Mouse (Mus musculus) thymus, postnatal 25 days (tissue): ENCODE results near the gene Crip1.
A peak's percentile ranks its signal among the peaks of the same experiment; 100 is the strongest.

Source experiments
- DNase-seq: peaks from one replicate; pipeline ENCODE4 v3.0.0; 2022

The Crip1 gene

DNA sequence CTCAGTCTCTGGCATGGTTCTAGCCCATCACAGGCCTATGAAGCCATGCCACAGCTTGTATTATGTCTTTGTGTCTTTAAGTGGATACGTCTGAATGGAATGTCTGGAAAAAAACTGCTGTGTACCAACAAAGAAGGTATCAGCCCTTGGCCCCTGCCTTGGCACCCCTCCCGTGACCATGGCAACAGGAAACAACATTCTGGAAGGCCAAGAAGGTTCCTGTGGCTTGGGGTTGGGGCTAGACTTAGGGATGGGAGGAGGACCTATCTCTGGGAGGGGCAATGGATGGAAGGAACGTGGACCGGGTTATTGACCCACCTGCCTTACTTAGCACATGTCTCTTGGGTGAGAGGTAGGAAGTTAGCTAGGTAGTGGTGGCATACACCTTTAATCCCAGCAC lies 3.2 kb downstream of the Crip1 start:
- DNase-seq: no peak

GRCm38 (mm10) chr12:113149896-113150295 lies 3.8 kb downstream of the Crip1 start:
- no peak for DNase-seq

DNA sequence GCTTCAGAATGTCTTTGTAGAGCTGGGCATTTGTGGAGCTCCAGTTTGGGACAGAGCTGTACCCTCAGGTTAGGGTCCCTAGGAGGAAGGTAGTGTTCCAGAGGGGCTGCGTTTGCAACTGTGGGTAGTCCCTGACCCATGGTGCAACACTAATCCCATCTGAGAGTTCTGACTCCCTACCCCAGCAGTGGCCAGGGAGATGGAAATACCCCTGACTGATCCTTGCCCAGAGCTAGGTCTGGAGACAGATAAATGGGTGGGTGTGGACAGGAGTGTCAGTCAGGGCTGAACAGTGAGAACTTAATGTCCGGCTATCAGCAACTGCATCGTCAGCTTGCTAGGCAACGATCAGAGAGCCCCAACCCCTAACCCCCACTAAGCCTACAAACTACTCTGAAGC lies 4.5 kb downstream of the Crip1 start:
- no peak for DNase-seq

GRCm38 (mm10) chr12:113151046-113151445 lies 4.9 kb downstream of the Crip1 start:
- no peak for DNase-seq

DNA sequence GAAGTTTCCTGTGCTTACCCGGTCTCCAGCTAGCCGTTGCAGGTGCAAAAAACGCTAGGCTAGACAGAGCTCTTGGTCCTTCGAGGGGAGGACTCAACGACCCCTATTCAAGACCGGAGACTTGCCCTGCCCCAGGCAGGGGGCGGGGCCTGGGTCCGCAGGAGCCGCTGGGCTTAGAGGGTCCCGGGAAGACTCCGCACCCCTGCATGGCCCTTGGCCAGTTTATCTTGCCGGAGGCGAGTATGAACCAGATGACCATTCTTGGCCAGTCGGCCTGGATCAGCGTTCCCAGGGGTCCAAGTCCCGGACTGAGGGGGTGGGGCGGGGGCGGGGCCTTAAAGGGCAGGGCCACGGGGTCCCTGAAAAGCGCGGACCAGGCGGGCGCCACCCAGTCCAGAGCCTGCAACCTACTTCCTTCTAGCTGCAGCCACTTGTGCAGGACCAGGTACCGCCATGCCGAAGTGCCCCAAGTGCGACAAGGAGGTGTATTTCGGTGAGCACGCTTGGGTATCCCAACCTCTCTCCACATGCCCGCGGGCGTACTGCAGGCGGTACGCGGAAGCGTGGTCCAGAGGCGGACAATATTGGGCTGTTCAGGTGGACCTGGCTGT lies 5.7 kb downstream of the Crip1 start:
- DNase-seq: peak; percentile 64

DNA sequence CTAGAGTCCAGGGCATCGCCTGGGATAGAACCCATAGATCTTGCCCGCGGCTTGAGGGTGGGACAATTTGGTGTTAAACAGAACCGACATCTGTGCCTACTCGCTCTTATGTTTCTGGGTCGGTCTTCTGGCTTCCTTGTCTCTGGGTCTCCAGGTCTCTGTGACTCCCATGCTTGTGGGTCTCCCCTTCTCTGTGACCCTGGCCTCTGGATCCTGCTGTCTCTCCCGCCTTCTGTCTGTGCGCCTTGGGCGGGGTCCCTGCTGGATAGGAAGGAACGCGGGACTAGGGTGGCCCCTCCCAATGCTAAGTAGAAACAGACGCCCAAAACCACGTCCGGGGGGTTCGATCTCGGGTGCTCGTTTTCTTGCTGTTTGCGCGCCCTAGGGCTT lies 6.2 kb downstream of the Crip1 start:
- peak; percentile 77 for DNase-seq

GRCm38 (mm10) chr12:113152991-113153525 lies 6.9 kb downstream of the Crip1 start:
- DNase-seq: no peak

DNA sequence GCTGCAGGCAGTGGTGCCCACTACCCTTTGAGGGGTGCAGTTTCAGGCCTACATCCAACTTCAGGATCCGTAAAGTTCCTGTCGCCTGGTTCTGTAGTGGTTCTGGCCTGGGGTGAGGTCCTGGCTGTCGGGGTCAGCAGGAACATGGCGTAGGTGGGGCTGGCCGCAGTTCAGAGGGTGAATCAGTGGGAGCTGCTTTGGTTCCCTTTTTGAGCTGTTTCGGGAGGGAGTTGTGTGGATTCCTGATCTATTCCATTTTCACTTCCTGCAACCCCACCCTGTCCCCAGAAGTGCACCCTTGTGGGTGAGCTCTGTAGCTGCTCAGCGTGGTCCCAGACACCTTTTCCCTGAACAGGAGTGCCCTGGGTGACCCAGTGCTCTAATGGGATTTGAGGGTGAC lies 7.9 kb downstream of the Crip1 start:
- DNase-seq: no peak

- no peak for DNase-seq
Observed at GRCm38 (mm10) chr12:113154747-113155075, 8.6 kb downstream of the Crip1 start.

DNA sequence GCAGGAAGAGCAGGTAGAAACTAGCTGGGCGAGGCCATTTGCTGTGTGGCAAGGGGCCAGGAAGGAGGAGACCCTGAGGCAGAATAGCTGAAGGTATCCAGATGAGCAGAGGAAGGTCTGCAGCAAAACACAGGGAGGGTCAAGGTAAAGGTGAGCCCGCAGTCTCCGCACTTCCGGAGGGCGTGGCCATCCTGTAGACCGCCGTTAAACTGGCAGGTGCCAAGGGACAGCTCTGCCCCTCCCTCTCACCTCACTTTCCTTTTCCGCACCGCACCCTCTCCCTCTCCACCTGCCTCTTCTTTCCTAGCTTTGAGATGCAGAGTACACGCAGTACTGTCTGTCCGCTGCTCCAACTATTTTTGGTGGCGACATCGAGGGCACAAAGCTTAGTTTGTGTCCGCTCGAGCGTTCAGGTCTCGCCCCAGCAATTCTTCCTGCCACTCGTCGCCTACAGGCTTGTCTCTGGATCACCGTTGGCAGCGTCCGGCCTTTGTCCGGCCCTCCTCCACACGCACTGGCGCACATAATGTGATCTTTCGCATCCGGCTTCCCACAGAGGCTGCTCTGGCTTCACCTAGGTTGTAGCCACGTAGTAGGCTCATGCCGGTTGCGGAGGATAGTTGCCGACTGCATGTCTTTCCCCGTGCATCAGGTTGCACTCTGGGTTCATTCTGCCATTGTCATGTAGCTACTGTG lies 9.1 kb downstream of the Crip1 start:
- peak; percentile 74 for DNase-seq

DNA sequence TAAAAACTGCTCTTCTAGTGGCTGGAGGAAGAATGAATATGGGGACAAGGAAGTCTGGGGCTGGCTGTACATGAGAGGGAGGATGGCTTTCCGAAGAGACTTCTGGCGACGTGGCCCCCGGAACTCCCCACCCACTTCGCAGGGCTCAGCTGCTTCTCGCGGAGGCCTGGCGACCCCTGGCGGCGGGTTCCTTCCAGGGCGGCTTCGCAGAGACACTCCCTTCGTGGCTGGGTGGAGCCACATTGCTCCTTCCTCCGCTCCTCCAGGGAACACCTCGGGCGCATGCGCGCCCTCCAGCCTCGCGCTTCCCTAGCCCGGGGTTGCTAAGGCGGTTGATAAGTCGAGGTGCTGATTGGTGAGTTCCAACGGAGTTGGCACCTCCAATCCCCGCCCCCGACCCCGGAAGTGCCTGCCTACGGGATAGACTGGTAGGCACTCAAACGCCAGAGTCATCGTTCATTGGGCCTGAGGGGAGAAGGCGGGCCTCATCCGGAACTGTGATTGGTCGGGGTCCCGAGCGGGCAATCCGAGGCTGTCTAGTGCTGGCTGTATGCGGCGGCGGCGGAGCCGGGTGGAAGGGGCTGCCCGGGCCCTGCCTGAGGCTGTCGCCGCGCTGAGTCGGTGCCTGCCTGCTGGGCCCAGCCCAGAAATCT lies 9.9 kb downstream of the Crip1 start, which contains the start of gene Tedc1:
Gene Tedc1, plus strand, starts transcription at position 535 of the 653 bp plus-strand sequence.
- DNase-seq: peak; percentile 100

DNA sequence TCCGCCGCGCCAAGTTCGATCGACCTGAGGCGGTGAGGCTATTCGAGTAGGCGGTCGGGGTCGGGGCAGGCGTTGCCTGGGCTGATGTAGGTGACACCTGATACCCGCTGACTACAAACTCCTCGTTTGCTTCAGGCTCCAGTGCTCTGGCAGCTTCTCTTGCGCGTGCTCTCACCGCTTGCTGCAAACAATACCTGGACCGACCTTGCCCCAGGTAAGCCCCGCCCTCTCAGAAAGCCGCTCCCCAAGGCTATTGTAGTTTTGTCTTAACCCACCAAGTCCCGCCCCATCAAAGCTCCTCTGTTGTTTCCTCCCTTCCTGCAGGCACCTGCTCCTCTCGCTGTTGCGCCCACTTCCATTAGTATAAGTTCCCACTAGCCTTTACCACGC lies 10.4 kb downstream of the Crip1 start:
- peak; percentile 66 for DNase-seq

DNA sequence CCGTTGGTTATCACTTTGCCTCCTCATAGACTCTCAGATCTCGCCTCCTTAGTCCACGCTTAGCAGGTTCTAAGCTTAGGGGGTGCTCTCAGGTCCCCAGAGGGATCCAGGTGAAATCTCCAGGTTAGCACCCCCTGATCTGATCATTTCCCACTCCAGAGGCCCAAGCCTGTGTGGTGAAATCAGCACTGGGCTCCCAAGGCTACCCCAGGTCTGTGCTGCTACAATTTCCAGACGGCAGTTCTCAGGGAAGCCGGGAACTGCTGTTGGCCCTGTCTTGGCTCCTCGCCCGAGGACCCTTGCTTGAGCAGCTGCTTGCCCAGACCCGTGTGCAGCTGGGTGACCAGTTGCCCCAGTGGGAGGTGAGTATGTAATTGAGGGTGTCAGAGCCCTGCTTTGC lies 10.9 kb downstream of the Crip1 start:
- no peak for DNase-seq

DNA sequence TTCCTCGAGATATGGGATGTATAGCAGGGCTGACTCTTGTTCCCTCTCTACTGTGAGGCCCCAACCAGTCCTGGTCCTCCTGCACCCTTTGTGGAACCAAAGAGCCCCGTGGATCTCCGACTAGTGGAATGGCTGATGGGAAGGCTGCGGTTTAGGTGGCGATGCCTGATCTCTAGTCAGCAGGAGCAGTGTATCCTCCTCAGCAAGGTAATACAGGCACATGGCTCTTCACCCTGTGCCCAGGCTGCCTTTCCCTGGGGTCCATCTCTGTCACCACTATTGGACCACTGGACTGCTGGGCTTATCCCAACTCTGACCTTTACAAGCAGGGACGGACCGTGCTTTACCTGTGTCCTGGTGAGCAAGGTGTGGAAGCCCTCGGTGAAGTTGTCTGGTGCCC lies 11.4 kb downstream of the Crip1 start:
- no peak for DNase-seq

DNA sequence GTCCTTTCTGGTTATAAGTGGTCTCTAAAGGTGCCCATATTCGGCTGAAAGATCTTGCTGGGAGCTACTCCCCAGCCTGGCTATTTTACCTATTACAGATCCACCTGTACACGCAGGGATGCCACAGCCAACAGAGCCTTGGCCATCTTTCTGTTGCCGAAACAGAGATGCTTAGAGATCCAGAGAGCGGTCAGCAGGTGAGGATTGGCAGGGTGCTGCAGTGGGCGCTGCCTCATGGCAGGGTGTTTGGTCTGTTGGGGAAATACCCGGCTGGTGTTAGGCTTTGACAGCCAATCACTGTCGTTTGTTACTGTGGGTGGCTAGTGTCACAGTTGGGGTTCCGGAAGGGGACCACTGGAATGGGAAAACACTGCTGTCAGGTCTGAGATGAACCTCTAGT lies 11.9 kb downstream of the Crip1 start:
- DNase-seq: no peak

- DNase-seq: no peak
Observed at GRCm38 (mm10) chr12:113163561-113164006, 17.5 kb downstream of the Crip1 start.

DNA sequence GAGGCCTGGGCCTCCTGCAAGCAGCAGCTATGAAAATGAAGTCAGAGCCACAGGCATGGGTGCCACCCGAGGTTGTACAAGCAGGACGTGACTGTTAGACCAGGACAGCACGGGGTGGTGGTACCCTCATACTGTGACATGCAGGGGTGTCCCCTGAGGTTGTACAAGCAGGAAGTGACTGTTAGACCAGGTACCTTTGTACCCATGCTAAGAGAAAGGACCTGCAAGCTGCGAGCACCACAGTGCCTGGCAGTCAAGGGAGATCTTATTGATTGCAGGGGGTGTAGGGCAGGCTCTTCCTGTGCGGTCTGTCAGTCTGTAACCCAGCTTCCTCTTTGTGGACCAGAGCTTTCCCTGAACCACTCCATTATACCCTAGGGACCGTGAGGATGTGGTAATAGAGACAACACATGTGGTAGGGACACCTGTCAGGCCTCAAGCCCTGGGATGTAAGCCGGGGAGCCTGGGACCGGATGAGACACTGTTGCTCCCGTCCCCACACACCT lies 22.0 kb downstream of the Crip1 start:
- DNase-seq: peak; percentile 55

DNA sequence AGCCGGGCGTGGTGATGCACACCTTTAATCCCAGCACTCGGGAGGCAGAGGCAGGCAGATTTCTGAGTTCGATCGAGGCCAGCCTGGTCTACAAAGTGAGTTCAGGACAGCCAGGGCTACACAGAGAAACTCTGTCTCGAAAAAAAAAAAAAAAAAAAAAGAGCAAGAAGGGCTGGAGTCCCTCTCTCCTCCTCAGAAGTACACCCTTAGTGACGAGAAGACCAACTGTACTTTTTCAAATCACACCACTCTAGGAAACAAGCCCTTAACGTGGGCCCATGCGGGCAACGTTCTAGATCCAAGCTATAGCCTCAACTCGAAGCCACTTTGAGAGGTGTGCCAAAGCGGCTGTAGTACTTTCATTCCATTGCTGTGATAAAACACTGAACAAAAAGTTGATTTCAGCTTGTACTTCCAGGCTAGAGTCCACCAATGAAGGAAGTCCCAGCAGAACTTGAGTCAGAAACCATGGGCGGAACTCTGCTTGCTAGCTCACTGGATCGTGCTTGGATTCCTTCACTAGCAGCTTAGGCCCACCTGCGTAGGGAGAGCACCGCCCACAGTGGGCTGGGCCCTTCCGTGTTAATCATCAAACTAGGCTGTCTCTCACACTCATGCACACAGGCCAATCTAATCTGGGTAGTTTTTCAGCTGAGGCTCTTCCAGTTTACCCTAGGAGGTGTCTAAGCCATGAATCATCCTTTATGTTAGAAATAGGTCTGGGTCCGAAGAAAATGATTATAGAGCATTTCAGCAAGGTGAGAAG lies 31.0 kb downstream of the Crip1 start:
- no peak for DNase-seq

- DNase-seq: no peak
Observed at GRCm38 (mm10) chr12:113181020-113181419, 34.9 kb downstream of the Crip1 start.

DNA sequence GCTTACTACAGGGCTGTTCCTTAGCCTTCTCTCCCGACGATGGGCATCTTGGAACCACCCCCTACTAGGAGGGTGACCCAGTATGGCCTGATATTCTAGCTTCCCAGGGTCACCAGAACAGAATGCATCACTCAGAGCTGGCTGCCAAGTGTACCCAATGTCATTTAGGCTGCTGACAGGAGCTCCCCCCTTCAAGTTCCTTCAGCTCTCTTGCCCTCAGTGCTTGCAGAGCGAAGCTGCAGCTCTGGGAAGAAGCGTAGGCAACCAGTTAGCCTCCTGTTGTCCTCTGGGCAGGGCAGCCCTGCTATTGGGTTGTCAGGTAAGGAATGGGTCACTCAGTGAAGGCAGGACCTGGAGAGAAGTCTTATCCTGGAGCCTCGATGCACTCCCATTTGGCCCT lies 38.8 kb downstream of the Crip1 start:
- DNase-seq: peak; percentile 23

DNA sequence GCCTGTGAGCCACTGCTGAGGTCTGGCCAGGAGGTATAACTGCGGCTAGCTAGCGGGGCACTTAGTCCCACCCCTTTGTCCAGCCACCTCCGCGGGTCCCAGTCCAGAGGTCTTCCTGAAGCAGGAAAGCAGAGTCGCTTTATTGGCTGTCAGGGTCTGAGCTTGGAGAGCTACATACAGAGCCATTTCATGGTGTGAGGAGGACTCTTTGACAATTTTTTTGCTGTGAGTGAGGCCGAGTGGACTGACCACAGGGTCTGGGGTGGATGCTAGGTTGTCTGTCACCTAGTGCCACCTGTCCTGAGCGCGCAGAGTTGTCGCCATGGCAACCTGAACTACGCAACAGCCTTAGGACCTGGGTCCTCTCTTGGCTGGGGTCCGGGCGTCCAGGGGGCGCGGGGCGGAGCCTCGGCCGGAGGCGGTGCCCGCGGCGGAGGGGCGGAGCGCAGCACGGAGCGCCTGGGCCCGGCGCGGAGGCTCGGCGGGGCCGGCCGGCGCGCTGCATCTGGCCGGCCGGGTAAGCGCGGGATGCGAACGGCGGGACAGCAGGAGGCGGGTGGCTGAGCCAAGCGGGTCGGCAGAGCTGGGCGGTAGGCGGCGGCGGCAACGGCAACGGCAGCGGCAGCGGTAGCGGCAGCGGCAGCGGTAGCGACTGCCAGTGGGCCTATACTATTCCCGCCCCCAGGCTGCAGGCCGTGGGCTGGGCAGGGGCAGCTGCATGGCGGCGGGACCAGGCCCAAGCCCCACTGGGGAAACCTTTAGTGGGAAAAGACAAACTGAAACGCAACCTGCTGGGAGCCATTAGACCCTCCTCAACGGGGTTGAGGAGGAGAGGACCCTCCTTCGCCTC lies 39.6 kb downstream of the Crip1 start, which contains the start of gene Tmem121:
Gene Tmem121, plus strand, starts transcription at position 489 of the 850 bp plus-strand sequence.
- peak; percentile 54 for DNase-seq
